Mouse (Mus musculus): Measurements from ENCODE around the gene Nek11.

The Nek11 gene

DNA sequence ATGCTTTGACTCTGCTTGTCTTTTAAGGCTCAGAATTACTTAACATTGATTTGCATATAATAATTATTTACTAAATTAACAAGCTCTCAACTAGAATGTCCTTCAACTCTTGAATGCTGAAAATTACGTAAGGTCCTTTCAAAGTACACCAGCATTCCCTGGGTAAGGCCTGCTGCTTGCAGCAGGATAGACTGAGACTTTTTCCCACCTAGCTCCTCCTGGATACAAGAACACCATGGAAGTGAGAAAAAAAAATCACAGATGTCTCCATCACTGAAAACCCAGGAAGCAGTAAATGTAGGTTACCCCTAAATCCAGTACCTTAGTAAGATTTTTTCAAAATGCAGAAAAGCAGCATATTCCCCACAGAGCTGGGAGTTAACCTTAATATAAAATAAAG is 82.6 kb downstream of the Nek11 start:
- DNase-seq (ENCODE audit: low spot score in 2 of 2): no peak

DNA sequence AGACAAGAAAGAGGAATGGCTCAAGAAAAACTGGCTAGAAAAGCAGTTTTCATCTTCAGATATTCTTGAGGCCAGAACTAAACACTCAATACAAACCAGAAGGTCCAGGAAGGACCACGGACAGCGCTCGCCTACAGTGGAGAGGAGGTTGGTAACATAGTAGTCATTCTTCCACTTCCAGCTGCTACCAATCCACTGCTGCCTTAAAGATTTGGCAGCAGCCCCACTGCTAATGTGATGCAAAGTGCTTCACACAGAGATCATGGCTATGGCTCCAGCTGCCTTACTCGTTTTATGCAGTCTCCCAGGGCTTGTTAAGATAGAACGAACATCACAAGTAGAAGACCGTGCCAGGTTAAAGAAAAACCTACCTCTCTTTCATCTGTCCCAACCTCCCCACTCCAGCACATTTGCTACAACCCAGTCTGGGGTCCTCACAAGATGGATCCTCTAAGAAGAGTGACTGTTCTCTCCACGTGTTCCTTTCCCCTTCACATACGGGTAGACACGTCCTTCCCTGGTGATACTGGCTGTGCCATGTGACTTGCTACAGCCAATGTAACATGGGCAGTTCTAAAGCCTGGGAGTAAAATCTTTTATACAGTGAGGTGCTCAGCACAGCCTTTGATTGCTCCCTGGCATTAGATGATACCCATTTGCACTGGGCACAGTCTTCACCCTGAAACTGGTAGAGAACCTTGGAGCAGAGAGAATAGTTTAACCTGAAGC is 85.6 kb downstream of the Nek11 start:
- no peak for DNase-seq (ENCODE audit: low spot score in 2 of 2)

DNA sequence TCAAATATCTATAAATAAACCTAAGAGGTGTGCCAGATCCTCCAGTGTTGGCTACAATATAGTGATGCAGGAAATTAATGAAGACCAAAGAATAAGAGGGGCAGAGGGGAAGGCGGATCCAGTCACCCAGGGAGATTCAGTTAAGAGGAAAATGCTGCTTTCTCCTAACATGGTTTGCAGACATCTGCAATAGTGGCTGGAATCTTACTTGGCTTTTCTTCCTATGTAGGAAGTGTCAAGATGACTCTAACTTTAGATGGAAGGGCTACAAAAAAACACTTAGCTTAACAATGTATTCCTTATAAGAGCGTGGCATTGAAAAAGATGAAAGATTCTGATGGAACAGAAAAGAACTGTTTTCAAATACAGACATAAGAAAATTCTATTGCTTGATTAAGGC is 89.3 kb downstream of the Nek11 start:
- no peak for DNase-seq (ENCODE audit: low spot score in 2 of 2)

DNA sequence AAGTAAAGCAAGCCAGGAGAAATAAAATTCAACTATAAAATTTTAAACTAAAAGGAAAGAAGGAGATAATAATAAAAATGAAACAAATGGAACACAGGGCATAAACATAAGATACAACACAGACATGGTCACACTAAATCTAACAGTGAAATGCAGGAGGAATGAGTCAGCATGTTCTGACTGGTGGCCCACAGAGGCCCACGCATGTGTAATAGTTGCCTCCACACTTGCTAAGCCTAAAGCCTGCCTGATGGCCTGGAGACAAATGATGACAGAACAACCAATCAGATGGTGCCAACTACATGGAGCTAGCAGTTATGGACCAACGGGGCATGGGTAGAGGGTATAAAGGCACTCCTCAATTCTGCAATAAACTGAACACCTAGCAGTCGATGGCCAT is 93.1 kb downstream of the Nek11 start:
- no peak for DNase-seq (ENCODE audit: low spot score in 2 of 2)

DNA sequence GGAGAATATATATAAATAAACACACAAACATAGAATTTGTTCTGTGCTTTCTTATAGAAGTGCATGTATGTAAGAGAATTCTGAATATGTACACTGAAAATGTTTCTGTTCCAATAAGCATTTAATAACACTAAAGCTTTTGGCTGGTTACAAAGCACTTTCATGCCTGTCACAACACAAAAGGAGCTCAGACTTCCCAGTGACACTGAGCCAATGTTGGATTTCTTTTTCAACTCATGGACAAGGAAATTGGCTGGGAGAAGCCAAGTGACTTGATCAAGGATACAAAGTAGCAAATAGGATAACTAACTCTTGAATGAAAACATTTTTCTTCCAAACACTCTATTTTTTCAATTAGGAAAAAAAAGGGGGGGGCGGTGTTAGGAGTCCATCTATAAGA is 93.9 kb downstream of the Nek11 start:
- DNase-seq (ENCODE audit: low spot score in 2 of 2): no peak

DNA sequence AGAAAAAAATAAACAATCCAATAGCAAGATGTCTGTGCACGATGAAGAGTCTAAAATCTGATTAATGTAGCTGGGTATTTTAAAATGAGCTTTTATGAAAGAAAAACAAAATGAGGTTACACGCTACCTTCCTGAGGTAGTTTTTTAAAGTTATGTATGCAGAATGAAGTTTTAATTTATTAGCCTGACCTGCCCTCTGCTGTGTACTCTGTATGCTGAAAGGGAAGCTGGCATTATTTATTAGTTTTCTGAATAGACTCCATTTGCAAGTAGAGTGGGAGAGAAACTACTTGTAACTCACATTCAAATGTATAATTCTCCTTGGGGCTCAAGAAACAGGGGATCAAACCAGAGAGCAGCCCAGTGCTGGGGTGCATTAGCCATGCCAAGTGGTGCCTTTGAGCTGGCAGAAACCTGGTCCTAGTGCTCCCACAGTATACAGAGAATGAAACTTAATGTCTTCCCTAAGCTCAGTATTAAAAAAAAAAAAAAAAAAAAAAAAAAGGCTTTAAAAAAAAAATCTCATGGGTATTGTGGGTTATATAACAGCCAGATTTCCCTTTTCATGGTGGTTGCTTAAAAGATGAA is 94.5 kb downstream of the Nek11 start:
- no peak for DNase-seq (ENCODE audit: low spot score in 2 of 2)

DNA sequence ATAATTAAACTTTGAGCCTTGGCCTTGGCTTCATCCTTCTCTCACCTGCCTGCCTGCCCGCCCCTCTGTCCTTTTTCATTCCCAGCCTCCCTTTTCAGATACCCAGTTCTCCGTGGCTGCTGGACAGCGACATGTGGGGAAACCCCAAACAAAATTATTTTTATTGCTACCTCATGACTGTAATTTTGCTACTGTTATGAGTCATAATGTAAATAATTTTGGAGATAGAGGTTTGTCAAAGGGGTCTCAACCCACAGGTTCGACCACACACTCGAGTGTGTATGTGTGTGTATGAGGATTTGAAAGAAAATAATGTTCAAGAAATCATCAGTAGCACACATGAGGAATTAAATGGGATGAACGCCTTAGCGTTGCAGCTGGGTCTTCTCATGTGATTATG is 110.7 kb downstream of the Nek11 start:
- no peak for DNase-seq (ENCODE audit: low spot score in 2 of 2)

DNA sequence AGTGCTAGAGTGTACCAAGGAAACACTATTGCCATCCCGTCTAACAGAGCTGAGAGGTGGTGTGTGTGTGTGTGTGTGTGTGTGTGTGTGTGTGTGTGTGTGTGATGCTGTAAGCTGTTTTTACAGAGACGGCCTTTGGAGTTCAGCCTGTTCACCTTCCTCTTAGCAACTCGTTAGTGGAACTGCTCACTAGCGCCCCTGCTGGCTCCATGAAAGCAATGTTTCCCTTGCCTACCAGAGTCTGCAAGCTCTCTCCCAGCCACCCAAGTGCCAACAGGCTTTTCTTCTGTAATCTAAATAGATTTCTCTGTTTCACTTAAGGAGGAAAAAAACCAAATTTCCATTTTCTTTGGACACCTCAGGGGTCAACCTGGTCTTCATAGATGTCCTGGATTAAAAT is 112.6 kb downstream of the Nek11 start:
- DNase-seq (ENCODE audit: low spot score in 2 of 2): no peak

DNA sequence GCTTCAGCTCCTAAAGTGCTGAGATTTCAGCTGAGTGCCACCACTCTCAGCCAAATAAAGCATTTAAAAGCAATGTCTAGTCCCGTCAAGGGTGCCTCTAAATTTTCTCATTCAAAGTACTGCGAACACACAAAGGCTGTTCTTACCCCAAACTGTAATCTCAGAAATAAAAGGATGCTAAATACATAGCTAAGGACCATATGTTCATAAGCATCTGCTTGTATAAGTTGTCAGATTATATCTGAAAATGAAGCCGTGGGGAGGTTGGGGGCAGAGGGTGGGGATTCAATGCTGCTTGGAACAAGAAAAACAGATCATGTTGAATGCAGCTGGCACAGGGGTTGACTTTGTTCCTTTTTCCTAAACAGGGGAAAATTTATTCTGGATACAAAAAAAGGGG is 120.4 kb downstream of the Nek11 start:
- DNase-seq (ENCODE audit: low spot score in 2 of 2): no peak

DNA sequence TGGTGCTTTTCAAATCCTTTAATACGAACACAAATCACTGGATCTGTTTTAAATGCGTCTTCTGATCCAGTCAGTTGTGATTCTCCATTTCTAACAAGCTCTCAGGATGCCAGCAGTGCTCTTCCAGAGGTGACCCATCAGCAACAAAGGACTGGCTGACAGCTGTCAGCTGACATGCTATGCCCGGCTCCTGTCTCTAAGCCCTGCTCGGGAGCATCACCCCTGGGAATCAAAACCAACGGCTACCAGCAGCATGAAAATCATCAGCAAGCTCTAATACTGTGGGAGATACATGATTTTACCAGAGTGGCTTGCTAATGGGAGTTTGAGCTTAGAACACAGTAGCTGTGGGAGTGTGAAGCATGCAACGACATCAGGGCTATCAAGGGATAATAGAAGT is 121.0 kb downstream of the Nek11 start:
- no peak for DNase-seq (ENCODE audit: low spot score in 2 of 2)

DNA sequence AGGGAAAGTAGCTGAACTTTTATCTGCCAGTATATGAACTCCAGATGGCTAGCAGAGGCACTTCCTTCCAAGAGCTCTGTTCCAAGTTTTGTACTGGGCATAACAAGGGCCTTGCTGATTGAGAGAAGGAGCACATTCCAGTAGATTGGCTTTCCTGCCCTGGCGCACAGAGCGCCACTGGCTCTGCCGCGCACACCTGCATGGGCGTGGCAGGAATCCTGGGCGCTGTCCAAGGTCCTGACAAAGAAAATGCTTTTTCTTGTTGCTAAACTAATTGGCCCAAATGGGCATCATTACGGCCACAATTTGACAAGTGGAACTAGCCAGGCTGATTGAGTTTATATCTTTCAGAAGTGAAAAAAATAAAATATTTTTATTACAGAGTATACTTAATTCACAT is 123.1 kb downstream of the Nek11 start:
- DNase-seq (ENCODE audit: low spot score in 2 of 2): peak in 1 of 2 experiments; percentile 18

DNA sequence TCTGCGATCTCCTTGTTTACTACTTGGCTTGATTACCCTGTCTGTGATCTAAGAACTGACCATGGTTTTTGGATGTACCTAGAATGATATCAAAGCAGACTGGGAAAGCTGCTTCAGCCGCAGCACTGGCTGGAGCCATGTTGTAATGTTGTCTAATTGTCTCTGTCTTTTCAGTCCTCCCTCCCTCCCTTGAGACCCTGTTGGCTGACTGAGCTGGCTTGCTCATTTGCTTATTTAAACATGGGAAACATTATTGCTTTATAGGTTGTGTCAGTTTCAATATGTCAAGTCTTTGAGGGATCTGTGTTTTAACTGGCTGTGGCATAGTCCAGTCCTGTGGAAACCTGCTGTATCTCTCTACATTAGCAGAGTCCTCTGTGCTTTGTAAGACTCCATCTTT is 132.2 kb downstream of the Nek11 start:
- DNase-seq (ENCODE audit: low spot score in 2 of 2): no peak

DNA sequence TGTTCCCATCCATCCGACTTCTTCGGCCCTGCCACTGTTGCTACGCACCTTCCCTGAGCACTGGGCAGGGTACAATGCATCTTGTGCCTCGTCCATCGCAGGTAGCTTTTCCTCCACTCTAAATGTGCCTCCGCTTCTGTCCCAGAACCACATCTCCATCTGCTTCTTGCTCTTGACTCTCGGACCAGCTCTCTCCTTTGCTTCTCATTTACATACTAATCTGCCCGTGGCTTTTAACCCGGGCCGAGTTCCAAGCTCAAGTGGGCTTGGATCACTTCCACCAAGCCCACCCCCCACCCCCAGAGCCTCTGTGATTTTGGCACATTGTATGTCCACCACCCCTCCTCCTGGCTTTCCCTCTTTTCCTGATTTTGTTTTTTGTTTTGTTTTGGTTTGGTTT is 137.7 kb downstream of the Nek11 start:
- DNase-seq (ENCODE audit: low spot score in 2 of 2): no peak

DNA sequence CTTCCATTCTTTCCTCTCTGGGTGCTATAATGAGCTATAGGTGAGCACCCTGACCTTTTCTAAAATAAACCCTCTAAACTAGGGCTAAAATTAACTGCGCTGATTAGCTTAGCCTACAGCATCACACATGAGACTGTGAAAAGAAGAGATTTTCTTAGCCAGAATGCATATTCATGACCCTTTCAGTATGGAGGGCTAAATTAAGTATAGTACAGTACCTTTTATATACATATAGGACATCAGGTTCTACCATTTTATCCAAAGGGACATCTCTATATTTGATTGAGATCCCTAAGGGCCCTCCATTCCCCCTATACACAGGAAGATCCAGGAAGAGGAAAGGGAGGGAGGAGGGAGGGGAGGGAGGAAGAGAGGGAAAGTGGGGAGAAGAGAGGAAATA is 141.2 kb downstream of the Nek11 start:
- DNase-seq (ENCODE audit: low spot score in 2 of 2): no peak

DNA sequence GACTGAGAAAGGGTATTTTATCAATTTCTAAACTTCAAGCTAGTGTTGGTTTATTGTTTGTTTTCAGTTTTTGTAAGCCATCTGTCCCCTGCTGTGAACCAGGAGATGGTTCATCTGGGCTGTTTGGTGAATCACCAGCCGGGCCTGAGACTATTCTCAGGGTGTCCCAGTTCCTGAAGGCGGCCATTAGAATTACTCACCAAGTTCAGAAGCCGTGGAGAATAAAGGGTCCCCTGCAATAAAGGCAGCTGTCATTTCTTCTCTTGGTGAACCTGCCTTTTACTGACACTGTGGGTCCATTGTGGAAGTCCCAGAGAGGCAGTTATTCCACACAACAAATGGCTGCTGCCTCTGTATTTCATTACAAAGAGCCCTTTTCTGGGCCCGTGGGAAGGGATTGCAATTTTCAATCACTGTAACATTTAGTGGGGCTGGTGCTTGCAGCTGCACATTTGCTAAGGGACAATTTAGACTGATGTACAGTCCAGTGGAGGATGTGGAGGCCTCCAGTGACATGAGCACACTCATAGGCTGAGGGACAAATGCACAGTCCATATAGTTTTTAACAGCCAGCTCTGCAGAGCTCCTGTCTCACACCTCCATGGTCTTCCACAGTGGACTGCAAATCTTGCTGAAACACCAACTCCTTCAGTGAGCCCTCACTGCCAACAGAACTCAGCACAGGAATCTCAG is 142.8 kb downstream of the Nek11 start:
- no peak for DNase-seq (ENCODE audit: low spot score in 2 of 2)

DNA sequence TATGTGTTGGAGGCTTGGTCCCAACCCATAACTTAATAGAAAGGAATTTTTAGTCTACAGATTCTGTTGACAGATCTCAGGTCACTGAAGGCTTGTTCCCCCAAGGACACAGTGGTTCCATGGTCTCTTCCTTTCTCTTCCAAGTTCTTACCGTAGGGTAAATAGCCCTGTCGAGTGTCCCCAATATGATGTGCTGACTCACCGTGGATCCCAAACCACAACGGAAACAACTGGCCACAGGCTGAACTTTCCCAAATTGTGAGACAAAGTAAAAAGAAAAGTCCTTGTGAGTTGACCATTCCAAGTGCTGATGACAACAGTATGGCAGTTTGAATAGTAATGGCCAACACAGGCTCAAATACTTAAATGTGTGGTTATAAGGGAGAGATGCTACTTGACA is 144.1 kb downstream of the Nek11 start:
- DNase-seq (ENCODE audit: low spot score in 2 of 2): no peak

DNA sequence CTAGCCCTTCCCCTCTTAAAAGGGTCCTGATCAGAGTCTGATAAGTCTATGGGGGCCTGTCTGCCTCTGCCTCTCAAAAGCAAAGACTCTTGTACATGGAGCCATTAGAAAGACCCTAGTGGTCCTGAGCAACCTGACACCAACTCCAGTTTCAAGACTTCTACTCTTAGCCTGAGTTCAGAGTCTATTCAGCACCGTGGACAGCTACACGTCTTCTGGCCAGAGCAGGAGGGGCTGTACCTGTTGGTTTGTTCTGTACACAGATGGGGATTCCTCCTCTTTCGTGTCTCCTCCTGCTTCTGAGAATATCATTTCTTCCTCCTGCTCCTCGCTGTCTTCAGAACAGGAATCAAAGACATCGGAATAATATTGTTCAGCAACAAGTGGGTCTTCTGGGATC is 151.3 kb downstream of the Nek11 start:
- DNase-seq (ENCODE audit: low spot score in 2 of 2): no peak

DNA sequence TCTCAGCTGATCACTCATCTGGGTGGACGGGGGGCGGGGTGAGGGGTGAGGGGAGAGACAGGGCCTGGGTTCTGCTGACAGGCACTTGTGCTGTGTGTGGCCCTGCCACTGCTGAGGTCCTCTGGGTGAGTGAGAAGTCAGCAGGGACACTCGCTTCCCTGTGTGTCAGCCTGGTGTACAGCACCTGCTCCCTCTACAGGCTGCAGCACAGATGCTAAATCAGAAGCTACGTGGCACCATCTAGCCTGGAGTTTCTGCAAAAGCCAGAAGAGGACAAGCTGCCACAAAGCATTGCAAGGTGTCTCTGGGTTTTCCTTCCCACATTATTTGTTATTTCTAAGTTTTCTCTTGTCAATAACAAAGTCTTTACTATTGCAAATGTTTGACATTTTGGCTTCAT is 180.9 kb downstream of the Nek11 start:
- no peak for DNase-seq (ENCODE audit: low spot score in 2 of 2)

DNA sequence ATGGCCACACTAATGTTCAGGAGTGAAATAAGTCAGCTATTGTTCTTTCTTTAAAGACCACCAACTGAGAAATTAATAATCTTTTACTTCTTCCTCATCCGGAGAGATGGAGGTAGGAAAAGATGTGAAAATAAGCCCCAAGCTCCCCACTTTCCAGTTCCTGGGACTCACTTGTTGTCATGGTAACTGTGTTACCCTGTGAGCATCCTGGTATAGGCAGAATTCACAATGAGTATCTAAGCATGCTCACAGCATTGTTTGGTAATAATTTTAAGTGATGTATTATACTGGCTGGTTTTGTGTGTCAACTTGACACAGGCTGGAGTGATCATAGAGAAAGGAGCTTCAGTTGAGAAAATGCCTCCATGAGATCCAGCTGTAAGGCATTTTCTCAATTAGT is 195.0 kb downstream of the Nek11 start:
- no peak for DNase-seq (ENCODE audit: low spot score in 2 of 2)

DNA sequence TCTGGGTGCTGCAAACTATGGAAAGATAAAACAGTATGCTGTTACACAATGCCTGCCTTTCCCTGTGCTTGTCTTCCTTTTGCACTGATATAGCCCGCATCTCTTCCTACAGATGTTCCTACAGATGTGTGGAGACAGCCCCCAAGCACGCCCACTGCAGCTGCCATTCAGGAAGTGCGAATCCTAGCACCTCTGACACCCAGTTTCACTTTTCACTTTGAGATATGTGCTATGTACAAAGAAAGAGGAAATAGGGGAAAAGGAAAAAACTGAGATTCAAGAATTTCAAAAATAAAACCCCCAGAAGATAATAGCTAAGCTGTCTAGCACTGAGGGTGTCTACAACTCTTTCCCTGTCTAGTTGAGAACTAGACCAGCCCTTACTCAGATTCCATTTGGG is 208.6 kb downstream of the Nek11 start:
- no peak for DNase-seq (ENCODE audit: low spot score in 2 of 2)

DNA sequence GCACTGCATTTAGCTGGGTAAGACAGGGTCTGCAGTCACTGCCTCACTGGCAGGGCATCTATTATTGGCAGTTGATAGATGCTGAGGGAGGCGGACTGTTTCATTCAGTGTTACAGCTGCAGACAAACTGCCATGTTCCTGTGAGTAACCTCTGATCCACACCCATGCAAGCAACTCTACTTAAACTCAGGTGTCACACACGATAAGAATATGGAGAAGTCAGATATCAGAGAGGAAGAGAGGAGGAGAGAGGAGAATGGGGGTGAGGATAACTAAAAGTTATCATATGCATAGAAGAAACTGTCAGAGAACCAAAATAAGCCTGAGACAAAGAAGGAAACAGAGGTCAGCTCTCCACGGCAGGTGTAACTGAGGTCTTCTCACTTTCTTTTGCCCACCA is 212.9 kb downstream of the Nek11 start:
- no peak for DNase-seq (ENCODE audit: low spot score in 2 of 2)

DNA sequence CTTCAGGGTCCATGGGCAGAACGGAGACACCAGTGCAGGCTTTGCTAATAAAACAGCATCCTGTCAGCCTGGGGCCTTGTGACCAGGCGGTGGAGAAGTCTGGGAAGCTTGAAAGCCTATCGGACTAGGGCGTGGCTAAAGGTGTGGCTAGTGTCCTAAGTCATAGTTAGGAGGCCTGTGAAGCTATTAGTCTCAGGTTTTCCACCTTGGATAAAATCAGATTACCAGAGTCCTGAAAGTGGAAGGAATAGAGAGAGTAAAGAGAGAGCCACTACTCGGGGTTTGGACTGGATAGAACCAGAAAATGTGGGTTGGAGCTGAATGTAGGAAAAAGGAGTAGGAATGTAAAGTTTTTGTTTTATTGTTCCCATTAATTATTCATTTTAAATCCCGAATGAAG is 250.3 kb downstream of the Nek11 start, which contains the start of gene 1700080E11Rik:
Gene 1700080E11Rik (minus strand): TSS at position 101 of the 400 bp plus-strand sequence.
- no peak for DNase-seq (ENCODE audit: low spot score in 2 of 2)

DNA sequence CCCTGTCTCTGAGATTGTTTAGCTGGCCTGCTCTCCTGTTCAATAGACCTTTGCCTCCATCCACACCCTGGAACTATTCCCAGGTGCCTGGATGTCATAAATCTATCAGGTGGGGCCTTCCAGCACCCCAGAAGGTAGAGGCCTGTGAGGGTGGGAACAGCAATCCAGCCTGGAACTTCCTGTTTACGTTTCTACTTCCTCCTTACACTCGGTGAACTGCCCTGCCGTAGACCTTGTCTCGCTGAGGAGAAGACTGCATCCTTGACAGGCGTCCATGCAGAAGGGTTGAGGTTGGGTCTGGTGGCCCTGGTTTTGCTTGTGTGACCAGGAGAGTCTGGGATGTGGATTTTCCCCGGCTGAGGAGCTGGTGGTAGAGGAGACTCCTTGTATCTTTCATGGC is 256.1 kb downstream of the Nek11 start:
- no peak for DNase-seq (ENCODE audit: low spot score in 2 of 2)
